Mouse (Mus musculus) urinary bladder, postnatal 36 days (tissue): Measurements from ENCODE around the gene Wdr20.

Experiments used
- DNase-seq, 2 experiments: peaks; one replicate each; pipeline ENCODE4 v3.0.0; 2022; ENCODE audit warnings: low spot score in 2 of 2, mixed read lengths in 1 of 2

Gene Wdr20

DNA sequence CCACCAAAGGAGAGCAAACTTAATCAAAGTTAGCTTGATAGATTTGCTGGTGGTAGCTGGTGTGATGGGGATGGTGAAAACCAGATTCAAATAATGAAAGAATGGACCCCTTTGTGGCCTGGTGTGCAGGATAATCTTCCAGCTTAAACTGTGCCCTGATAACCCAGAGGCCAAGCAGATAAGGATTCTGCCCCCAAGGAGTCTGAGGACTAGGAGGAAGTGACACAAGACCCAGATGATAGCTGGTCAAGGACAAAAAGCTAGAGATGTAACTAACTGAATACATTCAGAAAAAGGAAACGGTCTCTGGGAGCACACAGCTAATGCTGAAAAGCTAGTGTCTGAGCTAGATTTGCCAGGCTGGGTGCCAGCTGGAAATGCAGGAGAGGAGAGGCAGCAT lies 114.2 kb downstream of the Wdr20 start:
- DNase-seq, result no peak
